Mouse (Mus musculus) MEL (cell line): ENCODE data around the gene Pde7b. TPM values are rescaled to one million over a fixed set of nuclear protein-coding genes. Genes with fewer than 3 reads are reported as not detected.

Experiments used
- DNase-seq: peaks from one replicate; pipeline ENCODE4 v3.0.0; 2011; ENCODE audit warnings: low read depth, low spot score
- H3K27ac ChIP-seq: 2 replicates; pipeline ENCODE4 v1.5.1; 2012; ENCODE audit warnings: low read depth, mild to moderate bottlenecking, control low read depth, low read length, moderate library complexity; ENCODE audit not compliant: control insufficient read depth
- H3K27me3 ChIP-seq, 2 experiments: fragments of 150-350 bp in 1 of 2; sonication (generic) in 1 of 2; 2 replicates each; pipeline ENCODE4 v1.6.1; 2012; ENCODE audit warnings: low read length in 2 of 2, mild to moderate bottlenecking in 2 of 2, improper control_type of control experiment in 1 of 2, moderate library complexity in 1 of 2; ENCODE audit not compliant: insufficient read depth in 2 of 2, control insufficient read depth in 1 of 2
- H3K36me3 ChIP-seq, 2 experiments: 2 replicates each; pipeline ENCODE4 v1.6.1; 2012 to 2014; ENCODE audit warnings: low read length in 2 of 2, improper control_type of control experiment in 1 of 2, inconsistent platforms in 1 of 2, mild to moderate bottlenecking in 1 of 2; ENCODE audit not compliant: insufficient read depth in 2 of 2, control insufficient read depth in 1 of 2
- H3K4me1 ChIP-seq, 2 experiments: fragments of 150-350 bp in 1 of 2; sonication (generic) in 1 of 2; 2 replicates each; pipeline ENCODE4 v1.6.1; 2012; ENCODE audit warnings: low read length in 2 of 2, improper control_type of control experiment in 1 of 2, mild to moderate bottlenecking in 1 of 2; ENCODE audit not compliant: insufficient read depth in 2 of 2, control insufficient read depth in 1 of 2
- H3K4me3 ChIP-seq, 2 experiments: fragments of 150-350 bp in 1 of 2; sonication (generic) in 1 of 2; 2 replicates each; pipeline ENCODE4 v1.5.1; 2012; ENCODE audit warnings: low read depth in 2 of 2, low read length in 2 of 2, mild to moderate bottlenecking in 2 of 2, moderate library complexity in 2 of 2, control low read depth in 1 of 2, improper control_type of control experiment in 1 of 2; ENCODE audit not compliant: control insufficient read depth in 1 of 2, insufficient read depth in 1 of 2
- H3K79me2 ChIP-seq: 2 replicates; pipeline ENCODE4 v1.6.1; 2012; ENCODE audit warnings: mild to moderate bottlenecking, low read length, moderate library complexity; ENCODE audit not compliant: control insufficient read depth, poor library complexity, insufficient read depth
- H3K9ac ChIP-seq: 2 replicates; pipeline ENCODE4 v1.6.1; 2012; ENCODE audit warnings: low read depth, mild to moderate bottlenecking, control low read depth, low read length, moderate library complexity; ENCODE audit not compliant: control insufficient read depth, poor library complexity, severe bottlenecking
- H3K9me3 ChIP-seq: fragments of 150-350 bp; sonication (generic); replicated peaks from 2 replicates; pipeline ENCODE4 v1.6.1; 2012; ENCODE audit warnings: mild to moderate bottlenecking, low read length, improper control_type of control experiment, moderate library complexity; ENCODE audit not compliant: insufficient read depth
- CHD2 ChIP-seq: IDR thresholded peaks from 2 replicates; pipeline ENCODE4 v1.6.1; 2011; ENCODE audit warnings: low read length, improper control_type of control experiment
- ELF1 ChIP-seq: IDR thresholded peaks from 2 replicates; pipeline ENCODE4 v1.6.1; 2014; ENCODE audit warnings: low read depth, mild to moderate bottlenecking, inconsistent platforms, low read length, improper control_type of control experiment, moderate library complexity
- GABPA ChIP-seq: IDR thresholded peaks from 2 replicates; pipeline ENCODE4 v1.6.1; 2012; ENCODE audit warnings: low read depth, mild to moderate bottlenecking, inconsistent platforms, low read length, improper control_type of control experiment, moderate library complexity
- HCFC1 ChIP-seq: IDR thresholded peaks from 2 replicates; pipeline ENCODE4 v1.6.1; 2012; ENCODE audit warnings: low read depth, mild to moderate bottlenecking, inconsistent platforms, low read length, improper control_type of control experiment, moderate library complexity
- JUND ChIP-seq: IDR thresholded peaks from 2 replicates; pipeline ENCODE4 v1.6.1; 2011; ENCODE audit warnings: low read depth, mild to moderate bottlenecking, improper control_type of control experiment, low read length
- KAT2A ChIP-seq: conservative IDR thresholded peaks from 2 replicates; pipeline ENCODE4 v1.6.1; 2012; ENCODE audit warnings: low read depth, low read length, improper control_type of control experiment, inconsistent platforms
- MAFK ChIP-seq: IDR thresholded peaks from 2 replicates; pipeline ENCODE4 v1.6.1; 2011; ENCODE audit warnings: low read depth, mild to moderate bottlenecking, low read length, improper control_type of control experiment, borderline replicate concordance
- MAX ChIP-seq: IDR thresholded peaks from 2 replicates; pipeline ENCODE4 v1.6.1; 2011; ENCODE audit warnings: low read length, improper control_type of control experiment
- MYB ChIP-seq: IDR thresholded peaks from 2 replicates; pipeline ENCODE4 v1.6.1; 2011; ENCODE audit warnings: mild to moderate bottlenecking, low read depth, low read length, improper control_type of control experiment
- MYC ChIP-seq: IDR thresholded peaks from 2 replicates; pipeline ENCODE4 v1.6.1; 2011; ENCODE audit warnings: low read depth, mild to moderate bottlenecking, low read length, improper control_type of control experiment, moderate library complexity
- NELFE ChIP-seq: IDR thresholded peaks from 2 replicates; pipeline ENCODE4 v1.6.1; 2011; ENCODE audit warnings: low read depth, low read length, improper control_type of control experiment
- POLR2AphosphoS2 ChIP-seq: IDR thresholded peaks from 2 replicates; pipeline ENCODE4 v1.6.1; 2011; ENCODE audit warnings: low read length, improper control_type of control experiment
- POLR2AphosphoS5 ChIP-seq: IDR thresholded peaks from 2 replicates; pipeline ENCODE4 v1.6.1; 2012; ENCODE audit warnings: low read depth, borderline replicate concordance, mild to moderate bottlenecking, inconsistent platforms, low read length, moderate library complexity, mixed read lengths
- RCOR1 ChIP-seq: IDR thresholded peaks from 2 replicates; pipeline ENCODE4 v1.6.1; 2012; ENCODE audit warnings: low read depth, mild to moderate bottlenecking, inconsistent platforms, low read length, improper control_type of control experiment
- SMC3 ChIP-seq: IDR thresholded peaks from 2 replicates; pipeline ENCODE4 v1.6.1; 2011; ENCODE audit warnings: low read depth, low read length, improper control_type of control experiment
- USF1 ChIP-seq: IDR thresholded peaks from 2 replicates; pipeline ENCODE4 v1.6.1; 2014; ENCODE audit warnings: low read depth, mild to moderate bottlenecking, inconsistent platforms, low read length, improper control_type of control experiment, moderate library complexity
- USF2 ChIP-seq, 2 experiments: IDR thresholded peaks; 2 replicates each; pipeline ENCODE4 v1.6.1; 2011 to 2012; ENCODE audit warnings: improper control_type of control experiment in 2 of 2, low read length in 2 of 2, borderline replicate concordance in 1 of 2, inconsistent platforms in 1 of 2, low read depth in 1 of 2, mild to moderate bottlenecking in 1 of 2; ENCODE audit not compliant: insufficient read depth in 1 of 2
- ZC3H11A ChIP-seq: IDR thresholded peaks from 2 replicates; pipeline ENCODE4 v1.6.1; 2012; ENCODE audit warnings: low read depth, mild to moderate bottlenecking, inconsistent platforms, low read length, improper control_type of control experiment
- ZKSCAN1 ChIP-seq: IDR thresholded peaks from 2 replicates; pipeline ENCODE4 v1.6.1; 2012; ENCODE audit warnings: low read depth, mild to moderate bottlenecking, inconsistent platforms, low read length, improper control_type of control experiment, moderate library complexity
- ZNF384 ChIP-seq: IDR thresholded peaks from 2 replicates; pipeline ENCODE4 v1.6.1; 2012; ENCODE audit warnings: low read depth, mild to moderate bottlenecking, inconsistent platforms, low read length, improper control_type of control experiment
- polyA plus RNA-seq, 2 experiments: library from polyadenylated mRNA; stranded (reverse) in 1 of 2; unstranded in 1 of 2; fragments of >175 nt in 1 of 2; fragments of >200 nt in 1 of 2; gene quantifications; 2 replicates each; pipeline versions ENCODE4 v1.2.1 to v1.2.4; 2012; ENCODE audit warnings: low replicate concordance in 2 of 2, low read depth in 1 of 2; ENCODE audit not compliant: insufficient read length in 2 of 2, insufficient read depth in 1 of 2, missing spikeins in 1 of 2
- total RNA-seq: library from RNA; depleted of rRNA; stranded (reverse); fragments of 300-350 nt; gene quantifications from 2 replicates; pipeline ENCODE4 v1.2.3, GENCODE M21; 2012

The Pde7b gene
- total and polyA plus RNA-seq, 3 experiments: 0.04 TPM; not detected in 2

- no peaks in the 10 kb centered on the region for H3K36me3 ChIP-seq
- peaks cover under 1 to 1% of the 10 kb centered on the region in 2 experiments; a peak in 3 of 4 replicates for H3K27me3 ChIP-seq
- no peaks in the 10 kb centered on the region for H3K4me1 ChIP-seq
- H3K27ac ChIP-seq: no peak overlapping the region
- H3K9me3 ChIP-seq: no peaks in the 10 kb centered on the region
- H3K9ac ChIP-seq: no peak overlapping the region
- DNase-seq: no peak
- no peak for TF ChIP-seq MAFK
- no peak for TF ChIP-seq SMC3
- TF ChIP-seq RCOR1: no peak
- no peak for TF ChIP-seq POLR2AphosphoS5
- TF ChIP-seq USF2 (IDR thresholded peaks at IDR 0.05; ENCODE audit: borderline replicate concordance in 1 of 2, insufficient read depth in 1 of 2, low read depth in 1 of 2, low read length in 2 of 2): no peak
- no peak for TF ChIP-seq ELF1
- no peak for TF ChIP-seq JUND
- TF ChIP-seq ZC3H11A: no peak
- no peak for TF ChIP-seq NELFE
- TF ChIP-seq ZKSCAN1: no peak
- TF ChIP-seq ZNF384: no peak
- TF ChIP-seq HCFC1: no peak
- no peak for TF ChIP-seq MYC
- TF ChIP-seq KAT2A: no peak
- H3K79me2 ChIP-seq: no peaks in the 10 kb centered on the region
- H3K4me3 ChIP-seq: no peak overlapping the region
These were observed 63.2 kb downstream of the Pde7b start for GRCm38 (mm10) chr10:20661684-20662083.

GRCm38 (mm10) chr10:20659718-20660117 is 65.2 kb downstream of the Pde7b start:
- H3K4me3 ChIP-seq: no peak overlapping the region
- no peak for DNase-seq
- no peaks in the 10 kb centered on the region; a peak in 3 of 4 replicates for H3K27me3 ChIP-seq
- H3K27ac ChIP-seq: no peak overlapping the region
- H3K36me3 ChIP-seq: no peaks in the 10 kb centered on the region
- TF ChIP-seq USF1 (no peak), JUND (no peak), ZC3H11A (no peak), MAFK (no peak), NELFE (no peak), MYB (no peak), POLR2AphosphoS2 (no peak), GABPA (no peak), POLR2AphosphoS5 (no peak), MAX (no peak), CHD2 (no peak), HCFC1 (no peak)
- no peaks in the 10 kb centered on the region for H3K9me3 ChIP-seq
- H3K79me2 ChIP-seq: no peaks in the 10 kb centered on the region
- no peaks in the 10 kb centered on the region for H3K4me1 ChIP-seq
- H3K9ac ChIP-seq: no peak overlapping the region
